In genomic region chr3:145689271-145689670, GRCm38 (mm10) we compare ENCODE assay signal across 27 mouse cellular contexts. TPM values are rescaled to one million over a fixed set of nuclear protein-coding genes. Genes with fewer than 3 reads are reported as not detected.
"Had no signal": no experiment of that assay in that cellular context is flagged by ENCODE, and none has a peak within 500 bp of the region (broad histone marks: within the 10 kb centered on the region; RNA-seq: fewer than 3 reads in every experiment).

No protein-coding gene starts in this region.

- H3K4me2 ChIP-seq: heart, embryonic 12.5 days; hindbrain, embryonic 13.5 days; hindbrain, embryonic 15.5 days; intestine, embryonic 15.5 days; limb, embryonic 12.5 days; liver, embryonic 11.5 days; liver, embryonic 13.5 days; liver, embryonic 15.5 days had no signal

- H3K27ac ChIP-seq: gastrocnemius, adult 2 months; hindbrain, embryonic 10.5 days; hindbrain, embryonic 13.5 days; hindbrain, embryonic 15.5 days; intestine, embryonic 15.5 days; layer of hippocampus, adult 2 months; left cerebral cortex, adult 2 months; limb, embryonic 10.5 days; limb, embryonic 12.5 days; liver, embryonic 13.5 days; liver, embryonic 15.5 days had no signal

- H3K4me3 ChIP-seq: gastrocnemius, adult 2 months; heart, embryonic 12.5 days; hindbrain, embryonic 10.5 days; hindbrain, embryonic 13.5 days; hindbrain, embryonic 15.5 days; intestine, embryonic 15.5 days; layer of hippocampus, adult 2 months; left cerebral cortex, adult 2 months; limb, embryonic 10.5 days; limb, embryonic 12.5 days; liver, embryonic 13.5 days; liver, embryonic 15.5 days had no signal

- H3K9ac ChIP-seq: heart, embryonic 12.5 days; hindbrain, embryonic 13.5 days; hindbrain, embryonic 15.5 days; intestine, embryonic 15.5 days; limb, embryonic 12.5 days; liver, embryonic 13.5 days; liver, embryonic 15.5 days; liver, postnatal 0 days had no signal

- ATAC-seq: inflammation-experienced regulatory T-cells, adult 6 months; intestine, embryonic 15.5 days; intestine, postnatal 0 days; liver, postnatal 0 days had no signal

- DNase-seq: gastrocnemius, adult 2 months; gastrocnemius, postnatal 10 days; gastrocnemius, postnatal 25 days; heart, postnatal 10 days; heart, postnatal 4 days; kidney, adult 18-20 months; kidney, adult 8-10 months; kidney, postnatal 10 days; kidney, postnatal 25 days; kidney, postnatal 4 days; liver; liver, embryonic 13.5 days; liver, postnatal 0 days had no signal

- H3K4me1 ChIP-seq: hindbrain, embryonic 13.5 days; hindbrain, embryonic 15.5 days; liver, embryonic 15.5 days had no signal

- H3K36me3 ChIP-seq: heart, embryonic 12.5 days; hindbrain, embryonic 10.5 days; hindbrain, embryonic 13.5 days; hindbrain, embryonic 15.5 days; intestine, embryonic 15.5 days; limb, embryonic 10.5 days; limb, embryonic 12.5 days; liver, embryonic 13.5 days; liver, embryonic 15.5 days had no signal

- H3K27me3 ChIP-seq: heart, embryonic 12.5 days; hindbrain, embryonic 15.5 days; intestine, embryonic 15.5 days; liver, embryonic 13.5 days; liver, embryonic 15.5 days had no signal

- H3K9me3 ChIP-seq: heart, embryonic 12.5 days; hindbrain, embryonic 10.5 days; hindbrain, embryonic 13.5 days; hindbrain, embryonic 15.5 days; intestine, embryonic 15.5 days; limb, embryonic 10.5 days; limb, embryonic 12.5 days; liver, embryonic 13.5 days; liver, embryonic 15.5 days had no signal

RNA-seq across cellular contexts. Expression of gene Ccn1, which starts 39.5 kb away (rescaled TPM):
- total RNA-seq: granulocyte monocyte progenitor cell, adult 5-6 weeks had no signal
- polyA plus RNA-seq: inflammation-experienced regulatory T-cells, adult 6 months had no signal
